Mouse (Mus musculus): Measurements from ENCODE around the gene Tmtc2. TPM values are rescaled to one million over a fixed set of nuclear protein-coding genes. Genes with fewer than 3 reads are reported as not detected.
A peak's percentile ranks its signal among the peaks of the same experiment; 100 is the strongest.

The Tmtc2 gene
- polyA plus RNA-seq, 1 experiment, result 14.5 TPM

DNA sequence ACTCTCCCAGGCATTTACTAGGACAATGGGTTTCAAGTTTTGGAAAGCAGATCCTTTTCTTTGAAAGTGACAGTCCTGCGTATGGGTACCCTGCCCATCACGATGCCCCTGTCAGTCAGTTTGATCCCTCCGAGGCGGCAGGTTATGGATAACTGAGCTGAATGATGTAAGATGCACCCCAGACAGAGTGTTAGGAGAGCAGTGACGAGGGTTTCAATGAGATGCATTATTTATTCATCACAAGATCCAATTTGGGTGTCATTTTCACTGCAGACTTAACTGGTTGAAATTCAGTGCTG is 171.8 kb downstream of the Tmtc2 start:
- peak; percentile 84 for DNase-seq (ENCODE audit: low read depth)

DNA sequence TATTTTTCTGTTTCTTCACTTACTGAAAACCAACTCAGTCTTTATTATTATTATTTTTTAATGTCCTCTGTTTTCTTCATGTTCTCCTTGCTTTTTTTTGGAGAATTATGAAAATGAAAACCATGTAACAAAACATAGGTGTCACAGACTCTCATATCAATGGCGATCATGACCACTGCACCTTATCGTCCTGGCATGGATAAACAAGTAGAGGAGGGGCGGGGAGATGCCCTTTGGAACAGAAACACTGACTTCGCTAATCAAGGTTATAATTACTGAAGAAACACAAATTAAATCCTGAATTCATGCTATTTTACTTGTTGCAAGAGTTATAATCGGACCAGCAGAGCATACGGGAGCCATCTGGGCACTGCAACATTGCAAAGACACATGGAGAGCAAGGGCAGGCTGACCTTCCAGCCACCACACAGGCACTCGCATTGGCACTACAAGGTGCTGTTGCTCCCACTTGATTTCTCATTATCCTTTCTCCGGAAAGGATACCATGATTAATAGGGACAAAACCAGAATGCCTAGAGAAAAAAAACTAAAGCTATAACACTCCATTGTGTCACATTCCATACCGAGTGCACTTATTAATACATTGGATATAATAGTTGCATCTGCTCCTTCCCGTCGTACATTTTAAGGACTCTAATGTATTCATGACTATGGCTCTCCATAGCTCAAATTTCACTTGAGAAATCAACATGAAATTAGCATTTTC is 172.3 kb downstream of the Tmtc2 start:
- TF ChIP-seq CTCF (IDR thresholded peaks at IDR 0.05; ENCODE audit: borderline replicate concordance, extremely low read depth, insufficient read depth, insufficient read length) (no peak), POLR2A (IDR thresholded peaks at IDR 0.05; ENCODE audit: borderline replicate concordance, extremely low read depth, insufficient read depth, insufficient read length, poor library complexity, severe bottlenecking) (no peak)
- peak; percentile 78 for DNase-seq (ENCODE audit: low read depth)

More for the DNA sequence above, 171.8 kb downstream of the Tmtc2 start:
- TF ChIP-seq CTCF (IDR thresholded peaks at IDR 0.05; ENCODE audit: borderline replicate concordance, extremely low read depth, insufficient read depth, insufficient read length), result no peak
- no peak for TF ChIP-seq POLR2A (IDR thresholded peaks at IDR 0.05; ENCODE audit: borderline replicate concordance, extremely low read depth, insufficient read depth, insufficient read length, poor library complexity, severe bottlenecking)

DNA sequence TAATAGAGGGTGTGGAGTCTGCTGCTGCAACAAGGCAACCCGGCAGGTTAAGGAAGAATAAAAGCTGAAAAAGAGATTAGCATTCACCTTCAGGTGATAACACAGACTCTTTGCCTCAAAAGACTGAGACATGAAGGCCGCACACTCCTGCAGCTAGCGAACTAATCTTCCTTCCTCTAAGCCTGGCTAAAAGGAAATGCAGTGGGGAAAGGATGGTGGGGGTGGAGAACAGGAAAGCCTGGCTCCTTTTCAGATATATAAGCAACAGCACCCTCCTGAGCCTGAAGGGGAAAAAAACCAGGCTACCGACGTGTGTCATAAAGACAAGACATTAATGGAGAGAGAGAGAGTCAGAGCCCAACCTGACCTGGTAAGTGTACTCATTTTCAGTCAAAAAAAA is 174.9 kb downstream of the Tmtc2 start:
- peak; percentile 74 for DNase-seq (ENCODE audit: low read depth)
- no peak for TF ChIP-seq POLR2A (IDR thresholded peaks at IDR 0.05; ENCODE audit: borderline replicate concordance, extremely low read depth, insufficient read depth, insufficient read length, poor library complexity, severe bottlenecking)
- peak; percentile 7; the same call in 1 of the 2 replicates for TF ChIP-seq CTCF (IDR thresholded peaks at IDR 0.05; ENCODE audit: borderline replicate concordance, extremely low read depth, insufficient read depth, insufficient read length)

DNA sequence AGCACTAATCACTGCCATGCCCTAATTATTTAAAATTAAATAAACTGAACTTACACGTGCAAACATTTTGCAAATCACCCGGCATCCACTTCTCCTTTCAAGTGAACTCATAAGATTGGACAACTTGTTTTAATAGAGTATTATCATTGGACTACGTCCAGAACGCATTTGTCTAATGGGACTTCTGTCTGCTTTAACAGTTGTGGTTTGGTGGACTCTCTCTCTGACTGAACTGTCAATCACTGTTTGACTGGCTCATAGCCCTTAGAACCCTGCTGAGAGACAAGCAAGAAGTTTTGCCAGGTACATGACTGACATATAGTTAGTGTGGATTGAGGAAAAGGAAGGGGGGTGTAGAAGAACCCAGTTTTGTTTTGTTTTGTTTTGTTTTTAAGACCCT is 190.2 kb downstream of the Tmtc2 start:
- TF ChIP-seq POLR2A (IDR thresholded peaks at IDR 0.05; ENCODE audit: borderline replicate concordance, extremely low read depth, insufficient read depth, insufficient read length, poor library complexity, severe bottlenecking), result no peak
- TF ChIP-seq CTCF (IDR thresholded peaks at IDR 0.05; ENCODE audit: borderline replicate concordance, extremely low read depth, insufficient read depth, insufficient read length), result no peak
- DNase-seq (ENCODE audit: low read depth), result peak; percentile 89

DNA sequence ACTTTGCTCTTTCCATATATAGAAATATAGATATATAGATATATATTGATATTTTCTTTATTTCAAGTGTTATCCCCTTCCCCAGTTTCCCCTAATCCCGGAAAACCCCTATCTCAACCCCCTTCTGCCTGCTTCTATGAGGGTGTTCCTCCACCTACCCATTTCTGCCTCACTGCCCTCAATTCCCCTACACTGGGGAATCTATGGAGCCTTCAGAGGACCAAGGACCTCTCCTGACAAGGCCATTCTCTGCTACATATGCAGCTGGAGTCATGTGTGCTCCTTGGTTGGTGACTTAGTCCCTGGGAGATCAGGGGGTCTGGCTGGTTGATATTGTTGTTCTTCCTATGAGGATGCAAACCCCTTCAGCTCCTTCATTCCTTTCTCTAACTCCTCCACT is 192.5 kb downstream of the Tmtc2 start:
- TF ChIP-seq POLR2A (IDR thresholded peaks at IDR 0.05; ENCODE audit: borderline replicate concordance, extremely low read depth, insufficient read depth, insufficient read length, poor library complexity, severe bottlenecking) (no peak), CTCF (IDR thresholded peaks at IDR 0.05; ENCODE audit: borderline replicate concordance, extremely low read depth, insufficient read depth, insufficient read length) (no peak)
- no peak for DNase-seq (ENCODE audit: low read depth)

- TF ChIP-seq CTCF (IDR thresholded peaks at IDR 0.05; ENCODE audit: borderline replicate concordance, extremely low read depth, insufficient read depth, insufficient read length), result no peak
- peak; percentile 95 for DNase-seq (ENCODE audit: low read depth)
These were observed 193.0 kb downstream of the Tmtc2 start for GRCm38 (mm10) chr10:105381202-105381601.

DNA sequence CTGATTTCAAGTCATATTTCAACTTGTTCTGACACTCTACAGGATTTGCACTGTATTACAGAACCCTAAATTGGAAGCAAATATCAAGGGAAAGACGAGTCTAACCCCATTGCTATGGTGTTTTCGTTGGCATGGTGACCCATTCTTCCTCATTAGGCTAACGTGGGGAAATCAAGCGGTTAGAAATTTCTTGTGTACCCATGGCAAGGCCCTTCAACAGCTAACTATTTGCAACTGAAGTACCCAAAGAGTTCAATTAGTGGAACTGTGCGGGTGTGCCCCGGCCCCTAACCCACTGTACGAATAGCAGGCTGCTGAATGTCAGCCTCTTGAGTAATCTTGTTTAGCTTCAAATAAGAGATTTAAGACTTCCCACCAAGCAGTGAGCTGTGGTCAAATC is 193.7 kb downstream of the Tmtc2 start:
- TF ChIP-seq CTCF (IDR thresholded peaks at IDR 0.05; ENCODE audit: borderline replicate concordance, extremely low read depth, insufficient read depth, insufficient read length) (no peak), POLR2A (IDR thresholded peaks at IDR 0.05; ENCODE audit: borderline replicate concordance, extremely low read depth, insufficient read depth, insufficient read length, poor library complexity, severe bottlenecking) (no peak)

DNA sequence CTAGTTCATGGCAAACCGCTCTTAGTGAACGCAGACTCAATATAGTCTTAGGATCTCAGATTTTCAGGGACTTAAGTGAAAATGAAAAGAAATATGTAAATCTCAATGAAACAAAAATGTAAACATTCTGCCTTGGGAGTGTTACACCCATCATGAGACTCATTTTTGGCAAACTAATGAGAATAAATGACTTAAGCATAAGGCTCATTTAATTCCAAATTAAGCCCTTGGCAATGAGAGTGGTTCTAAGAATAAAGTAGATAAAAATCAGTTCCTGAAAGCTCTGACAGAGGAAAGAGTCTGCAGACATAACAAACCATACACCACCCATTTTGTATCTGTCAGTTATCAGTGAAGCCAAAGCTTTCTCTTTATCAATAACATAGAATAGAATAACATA is 196.5 kb downstream of the Tmtc2 start:
- peak; percentile 56 for DNase-seq (ENCODE audit: low read depth)
- TF ChIP-seq POLR2A (IDR thresholded peaks at IDR 0.05; ENCODE audit: borderline replicate concordance, extremely low read depth, insufficient read depth, insufficient read length, poor library complexity, severe bottlenecking) (no peak), CTCF (IDR thresholded peaks at IDR 0.05; ENCODE audit: borderline replicate concordance, extremely low read depth, insufficient read depth, insufficient read length) (no peak)

More for the DNA sequence above, 193.7 kb downstream of the Tmtc2 start:
- peak; percentile 95 for DNase-seq (ENCODE audit: low read depth)

DNA sequence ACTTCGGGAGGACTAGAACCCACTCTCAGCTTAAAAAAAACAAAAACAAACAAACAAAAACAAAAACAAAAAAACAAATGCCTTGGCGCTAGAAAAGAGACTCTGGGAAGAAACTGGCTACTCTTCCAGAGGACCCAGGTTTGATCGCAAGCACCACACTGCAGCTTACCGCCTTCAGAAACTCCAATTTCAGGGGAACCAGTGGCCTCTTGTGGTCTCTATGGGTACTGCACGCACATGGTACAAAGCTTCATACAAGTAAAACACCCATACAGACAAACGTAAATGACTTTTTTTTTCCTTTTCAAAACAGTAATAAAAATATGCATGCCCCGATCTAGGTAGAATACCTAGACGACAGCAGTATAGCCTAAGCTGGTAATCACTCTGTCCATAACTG is 201.0 kb downstream of the Tmtc2 start:
- no peak for DNase-seq (ENCODE audit: low read depth)
- peak; percentile 38; the same call in 1 of the 2 replicates for TF ChIP-seq CTCF (IDR thresholded peaks at IDR 0.05; ENCODE audit: borderline replicate concordance, extremely low read depth, insufficient read depth, insufficient read length)
- TF ChIP-seq POLR2A (IDR thresholded peaks at IDR 0.05; ENCODE audit: borderline replicate concordance, extremely low read depth, insufficient read depth, insufficient read length, poor library complexity, severe bottlenecking), result no peak

DNA sequence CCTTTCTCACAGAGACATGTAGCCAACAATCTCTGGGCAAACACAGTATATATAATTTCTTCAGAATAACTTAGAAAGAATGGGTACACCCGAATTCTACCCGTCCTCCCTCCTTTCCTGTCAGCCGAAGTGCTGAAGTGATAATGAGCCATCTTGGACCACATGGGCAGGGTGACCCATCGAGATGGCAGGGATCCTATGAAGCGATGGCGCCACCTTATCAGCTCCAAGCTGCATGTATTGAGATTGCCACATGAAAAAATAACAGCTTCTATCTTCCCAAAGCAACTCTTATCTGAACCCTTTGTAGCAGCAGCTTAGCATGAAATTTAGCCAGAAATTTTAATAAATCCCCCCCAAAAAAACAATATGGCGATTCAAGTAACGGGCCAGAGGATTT is 206.0 kb downstream of the Tmtc2 start:
- DNase-seq (ENCODE audit: low read depth), result no peak
- TF ChIP-seq CTCF (IDR thresholded peaks at IDR 0.05; ENCODE audit: borderline replicate concordance, extremely low read depth, insufficient read depth, insufficient read length), result no peak
- TF ChIP-seq POLR2A (IDR thresholded peaks at IDR 0.05; ENCODE audit: borderline replicate concordance, extremely low read depth, insufficient read depth, insufficient read length, poor library complexity, severe bottlenecking), result no peak

DNA sequence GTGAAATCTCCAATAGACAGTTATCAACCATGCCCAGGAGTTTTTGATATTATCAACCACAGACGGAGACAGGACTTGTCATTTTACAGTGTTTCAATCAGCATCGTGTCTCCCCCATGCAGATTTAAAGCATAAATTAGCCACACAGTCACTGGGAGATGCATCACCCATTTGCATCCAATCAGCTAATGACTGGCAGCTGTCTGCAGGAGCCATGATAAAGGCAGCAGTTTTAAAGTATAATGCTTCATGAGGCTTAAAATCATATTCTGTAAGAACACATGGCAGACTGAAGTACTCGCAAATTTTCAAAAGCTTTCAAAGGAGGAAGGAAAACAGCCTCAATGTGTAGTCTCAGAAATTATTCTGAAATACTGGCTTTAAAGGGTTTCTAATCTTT is 209.8 kb downstream of the Tmtc2 start:
- TF ChIP-seq POLR2A (IDR thresholded peaks at IDR 0.05; ENCODE audit: borderline replicate concordance, extremely low read depth, insufficient read depth, insufficient read length, poor library complexity, severe bottlenecking), result no peak
- TF ChIP-seq CTCF (IDR thresholded peaks at IDR 0.05; ENCODE audit: borderline replicate concordance, extremely low read depth, insufficient read depth, insufficient read length), result no peak
- peak; percentile 70 for DNase-seq (ENCODE audit: low read depth)

DNA sequence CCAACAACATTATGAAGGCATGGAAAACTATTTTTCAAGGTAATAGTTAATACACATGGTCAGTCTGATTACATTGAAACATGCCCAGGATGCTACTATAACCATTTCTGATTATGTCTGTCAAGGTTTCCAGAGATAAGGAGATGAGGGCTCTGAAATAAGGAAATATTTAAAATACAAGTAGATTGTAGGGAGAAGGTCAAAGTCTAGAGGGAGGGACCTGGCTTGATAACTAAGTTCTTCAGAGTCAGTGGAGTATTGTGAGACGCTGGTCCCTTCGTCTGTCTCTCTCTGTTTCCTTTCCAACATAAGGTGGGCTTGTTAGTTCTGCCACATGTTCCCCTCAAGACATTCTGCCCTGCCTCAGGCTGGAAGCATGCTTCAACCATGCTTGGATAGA is 223.9 kb downstream of the Tmtc2 start:
- DNase-seq (ENCODE audit: low read depth), result no peak
- TF ChIP-seq POLR2A (IDR thresholded peaks at IDR 0.05; ENCODE audit: borderline replicate concordance, extremely low read depth, insufficient read depth, insufficient read length, poor library complexity, severe bottlenecking), result no peak
- TF ChIP-seq CTCF (IDR thresholded peaks at IDR 0.05; ENCODE audit: borderline replicate concordance, extremely low read depth, insufficient read depth, insufficient read length), result no peak
